Mouse (Mus musculus) midbrain, embryonic 14.5 days (tissue): ENCODE results near the gene Ifna4. TPM values are rescaled to one million over a fixed set of nuclear protein-coding genes. Genes with fewer than 3 reads are reported as not detected.
"Not testable (repeated sequence)": the region's sequence is repeated elsewhere in the genome, so short reads cannot be mapped to it uniquely, and the experiment has no call there.

Source experiments
- ATAC-seq: fragments of 200-750 bp; cut with Nextera tagmentation; 2 replicates; pipeline ENCODE4 v1.8.0; 2017; ENCODE audit warnings: moderate number of reproducible peaks, moderate library complexity; ENCODE audit not compliant: low FRiP score, low TSS enrichment
- DNase-seq: peaks from one replicate; pipeline ENCODE4 v3.0.0-alpha.2; 2015
- H3K27ac ChIP-seq: fragments of 300-500 bp; sonication (generic); replicated peaks from 2 replicates; pipeline ENCODE4 v1.5.1; 2014; ENCODE audit warnings: mild to moderate bottlenecking, low read depth, low read length, moderate library complexity
- H3K27me3 ChIP-seq: fragments of 300-500 bp; sonication (generic); 2 replicates; pipeline ENCODE4 v1.6.1; 2014; ENCODE audit warnings: low read length, control low read depth, mixed read lengths; ENCODE audit not compliant: control insufficient read depth, insufficient read depth
- H3K36me3 ChIP-seq: fragments of 300-500 bp; sonication (generic); 2 replicates; pipeline ENCODE4 v1.6.1; 2014; ENCODE audit warnings: low read length, control low read depth; ENCODE audit not compliant: control insufficient read depth, insufficient read depth
- H3K4me1 ChIP-seq: fragments of 300-500 bp; sonication (generic); 2 replicates; pipeline ENCODE4 v1.6.1; 2014; ENCODE audit warnings: mild to moderate bottlenecking, antibody characterized with exemption, low read length, control low read depth; ENCODE audit not compliant: control insufficient read depth, insufficient read depth
- H3K4me2 ChIP-seq: fragments of 300-500 bp; sonication (generic); 2 replicates; pipeline ENCODE4 v1.6.1; 2014; ENCODE audit warnings: mild to moderate bottlenecking, low read length, moderate library complexity
- H3K4me3 ChIP-seq: fragments of 300-500 bp; sonication (generic); replicated peaks from 2 replicates; pipeline ENCODE4 v1.5.1; 2014; ENCODE audit warnings: low read depth, low read length
- H3K9ac ChIP-seq: fragments of 300-500 bp; sonication (generic); replicated peaks from 2 replicates; pipeline ENCODE4 v1.6.1; 2014; ENCODE audit warnings: mild to moderate bottlenecking, low read length, moderate library complexity
- H3K9me3 ChIP-seq: fragments of 300-500 bp; sonication (generic); 2 replicates; pipeline ENCODE4 v1.6.1; 2016; ENCODE audit warnings: low read length, control low read depth, mixed read lengths; ENCODE audit not compliant: control insufficient read depth
- WGBS: fragments of 180-500 bp; shearing (Covaris S2); extraction: QIAGEN DNeasy Blood & Tissue Kit; methylation state at CpG from one replicate; pipeline ENCODE4 v1.1.7; 2014; 5-methylcytosine and 5-hydroxymethylcytosine counted together
- polyA plus RNA-seq: library from polyadenylated mRNA; unstranded; fragments of >200 nt; fragmentation: Nextera tagmentation; extraction: Ambion mirVana; gene quantifications from 2 replicates; pipeline ENCODE4 v1.2.1, GENCODE M21; 2014

The Ifna4 gene
- polyA plus RNA-seq, 1 experiment from 2014 or later, result not detected

DNA sequence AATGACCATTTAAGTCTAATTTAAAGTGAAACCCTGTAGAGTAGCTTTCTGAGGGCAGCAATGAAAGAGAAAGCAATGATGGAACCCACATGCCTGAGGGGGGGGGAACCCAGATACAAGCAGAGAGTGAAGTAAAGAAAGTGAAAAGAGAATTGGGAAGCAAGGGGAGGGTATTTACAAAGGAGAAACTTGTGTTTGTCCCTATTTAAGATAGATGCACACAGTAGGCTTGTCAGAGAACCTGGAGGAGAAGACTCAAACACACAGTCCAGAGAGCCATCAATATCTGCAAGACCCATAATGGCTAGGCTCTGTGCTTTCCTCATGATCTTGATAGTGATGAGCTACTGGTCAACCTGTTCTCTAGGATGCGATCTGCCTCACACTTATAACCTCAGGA, 22.0 kb upstream of the Ifna4 start, which contains the start of gene Ifna11:
Gene Ifna11 (plus strand): TSS at position 301 of the 400 bp plus-strand sequence.
- H3K4me3 ChIP-seq, result no peak within 1 kb of the TSS
- H3K36me3 ChIP-seq, result no peaks in the 10 kb centered on the region
- DNase-seq (no peak), ATAC-seq (no peak)
- H3K4me1 ChIP-seq, result no peaks in the 10 kb centered on the region
- no peak within 1 kb of the TSS for H3K9ac ChIP-seq
- 97% methylated on average over 1 of the region's 1 CpGs for WGBS
- H3K27me3 ChIP-seq, result no peaks in the 10 kb centered on the region
- H3K4me2 ChIP-seq, result no peak within 1 kb of the TSS
- H3K27ac ChIP-seq, result no peak within 1 kb of the TSS
- no peaks in the 10 kb centered on the region for H3K9me3 ChIP-seq

DNA sequence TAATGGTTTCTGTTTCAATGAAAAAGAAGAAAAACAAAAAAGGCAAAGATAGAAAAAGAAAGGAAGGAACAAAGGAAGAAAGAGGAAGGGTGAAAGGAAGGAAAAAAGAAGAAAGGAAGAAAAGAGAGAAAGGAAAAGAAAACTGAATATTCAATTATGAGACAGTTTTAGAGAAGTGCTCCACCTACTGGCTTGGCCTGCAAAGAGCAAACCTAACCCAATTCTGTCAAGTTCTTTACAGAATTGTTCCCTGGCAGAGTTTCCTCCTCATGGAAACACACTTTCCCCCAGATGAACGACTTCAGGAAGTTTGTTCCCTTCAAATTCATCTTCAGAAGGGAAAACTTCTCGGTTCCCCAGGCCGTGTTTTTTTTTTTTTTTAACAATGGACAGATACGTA, 18.7 kb upstream of the Ifna4 start:
- ATAC-seq, result no peak
- Histone ChIP-seq H3K4me3 (no peak overlapping the region), H3K27me3 (no peaks in the 10 kb centered on the region), H3K9me3 (no peaks in the 10 kb centered on the region), H3K4me1 (no peaks in the 10 kb centered on the region), H3K9ac (no peak overlapping the region), H3K4me2 (no peak overlapping the region), H3K36me3 (no peaks in the 10 kb centered on the region), H3K27ac (no peak overlapping the region)
- 20% methylated on average over 4 of the region's 4 CpGs for WGBS
- peak; percentile 67 for DNase-seq

DNA sequence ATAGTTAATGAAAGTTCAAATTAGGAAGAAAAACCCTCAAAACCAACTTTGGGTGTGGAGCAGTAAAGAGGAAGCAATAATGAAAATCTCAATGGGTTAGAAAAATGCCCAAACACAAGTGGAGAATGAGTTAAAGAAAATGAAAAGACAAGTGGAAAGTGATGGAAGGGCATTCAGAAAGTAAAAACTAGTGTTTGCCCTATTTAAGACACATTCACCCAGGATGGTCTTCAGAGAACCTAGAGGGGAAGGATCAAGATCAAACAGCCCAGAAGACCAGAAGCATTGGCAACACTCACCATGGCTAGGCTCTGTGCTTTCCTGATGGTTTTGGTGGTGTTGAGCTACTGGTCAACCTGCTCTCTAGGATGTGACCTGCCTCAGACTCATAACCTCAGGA, 14.5 kb upstream of the Ifna4 start, which contains the start of gene Ifna6:
Gene Ifna6 (plus strand): TSS at position 301 of the 400 bp plus-strand sequence.
- H3K27me3 ChIP-seq, H3K9ac ChIP-seq, H3K36me3 ChIP-seq, H3K9me3 ChIP-seq, H3K4me2 ChIP-seq, H3K27ac ChIP-seq, H3K4me3 ChIP-seq, ATAC-seq, DNase-seq, H3K4me1 ChIP-seq: not testable (repeated sequence)

DNA sequence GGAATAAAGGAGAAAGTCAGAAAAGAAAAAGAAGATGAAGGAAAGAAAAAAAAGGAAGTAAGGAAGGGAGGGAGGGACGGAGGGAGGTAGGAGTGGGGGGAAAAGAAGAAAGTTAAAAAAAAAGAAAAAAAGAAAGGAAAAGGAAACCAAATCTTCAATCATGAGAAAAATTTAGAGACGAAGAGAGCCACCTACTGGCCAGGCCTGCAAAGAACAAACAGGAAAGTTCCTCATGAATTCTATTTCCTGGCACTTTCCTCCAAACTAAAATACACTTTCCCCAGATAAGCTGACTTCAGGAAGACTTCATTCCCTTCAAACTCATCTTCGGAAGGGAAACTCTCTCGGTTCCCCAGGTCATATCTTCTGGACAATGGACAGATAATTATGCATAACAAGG, 11.1 kb upstream of the Ifna4 start:
- no peak overlapping the region for H3K27ac ChIP-seq
- DNase-seq, result peak; percentile 59
- H3K4me3 ChIP-seq, result no peak overlapping the region
- H3K9ac ChIP-seq, result no peak overlapping the region
- H3K27me3 ChIP-seq, result no peaks in the 10 kb centered on the region
- H3K36me3 ChIP-seq, result no peaks in the 10 kb centered on the region
- no peaks in the 10 kb centered on the region for H3K9me3 ChIP-seq
- WGBS, result 26% methylated on average over 4 of the region's 4 CpGs
- no peaks in the 10 kb centered on the region for H3K4me1 ChIP-seq
- H3K4me2 ChIP-seq, result no peak overlapping the region
- no peak for ATAC-seq

DNA sequence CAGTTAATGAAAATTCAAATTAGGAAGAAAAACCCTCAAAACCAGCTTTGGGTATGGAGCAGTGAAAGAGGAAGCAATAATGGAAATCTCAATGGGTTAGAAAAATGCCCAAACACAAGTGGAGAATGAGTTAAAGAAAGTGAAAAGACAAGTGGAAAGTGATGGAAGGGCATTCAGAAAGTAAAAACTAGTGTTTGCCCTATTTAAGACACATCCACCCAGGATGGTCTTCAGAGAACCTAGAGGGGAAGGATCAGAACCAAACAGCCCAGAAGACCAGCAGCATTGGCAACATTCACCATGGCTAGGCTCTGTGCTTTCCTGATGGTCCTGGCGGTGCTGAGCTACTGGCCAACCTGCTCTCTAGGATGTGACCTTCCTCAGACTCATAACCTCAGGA, 6.4 kb upstream of the Ifna4 start, which contains the start of gene Ifna5:
Gene Ifna5 (plus strand): TSS at position 301 of the 400 bp plus-strand sequence.
- not testable (repeated sequence) for H3K36me3 ChIP-seq, H3K9ac ChIP-seq, DNase-seq, H3K27me3 ChIP-seq, ATAC-seq, H3K4me3 ChIP-seq, H3K4me1 ChIP-seq, H3K9me3 ChIP-seq, H3K4me2 ChIP-seq, H3K27ac ChIP-seq
- 79% methylated on average over 1 of the region's 1 CpGs for WGBS

DNA sequence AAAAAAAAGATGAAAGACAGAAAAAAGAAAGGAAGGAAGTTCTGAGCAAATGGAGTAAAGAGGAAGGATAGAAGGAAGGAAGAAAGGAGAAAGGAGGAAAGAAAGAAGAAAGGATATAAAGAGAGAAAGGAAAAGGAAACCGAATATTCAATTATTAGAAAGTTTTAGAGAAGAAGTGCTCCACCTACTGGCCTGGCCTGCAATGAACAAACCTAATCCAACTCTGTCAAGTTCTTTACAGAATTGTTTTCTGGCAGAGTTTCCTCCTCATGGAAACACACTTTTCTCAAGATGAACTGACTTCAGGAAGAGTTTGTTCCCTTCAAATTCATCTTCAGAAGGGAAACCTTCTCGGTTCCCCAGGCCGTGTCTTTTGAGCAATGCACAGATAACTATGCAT, 2.8 kb upstream of the Ifna4 start:
- no peak overlapping the region for H3K9ac ChIP-seq
- no peaks in the 10 kb centered on the region for H3K27me3 ChIP-seq
- no peaks in the 10 kb centered on the region for H3K36me3 ChIP-seq
- no peaks in the 10 kb centered on the region for H3K4me1 ChIP-seq
- H3K9me3 ChIP-seq, result no peaks in the 10 kb centered on the region
- DNase-seq (peak; percentile 62), ATAC-seq (no peak)
- H3K27ac ChIP-seq, result no peak overlapping the region
- H3K4me2 ChIP-seq, result no peak overlapping the region
- H3K4me3 ChIP-seq, result no peak overlapping the region
- WGBS, result 55% methylated on average over 3 of the region's 3 CpGs

DNA sequence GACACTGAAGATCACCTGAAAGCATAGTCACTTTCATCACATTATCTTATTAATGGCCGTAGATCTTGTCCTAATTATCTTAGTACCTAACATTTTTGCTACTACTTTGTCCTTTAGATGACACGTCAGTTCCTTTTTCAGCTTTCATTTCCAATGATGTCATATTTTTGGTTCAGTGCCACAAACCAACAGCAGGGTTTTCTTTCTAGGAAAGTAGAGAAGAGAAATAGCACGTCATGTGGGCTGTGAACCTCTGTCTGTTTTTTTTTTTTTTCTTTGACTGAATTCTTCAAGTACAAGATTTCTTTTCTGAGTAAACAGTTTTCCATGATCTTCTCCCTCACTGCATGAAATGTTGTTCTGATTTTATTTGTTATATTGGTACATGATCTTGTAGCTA, 1.6 kb upstream of the Ifna4 start:
- WGBS, result 86% methylated on average over 3 of the region's 3 CpGs
- Histone ChIP-seq H3K27ac (no peak overlapping the region), H3K9ac (no peak overlapping the region), H3K36me3 (no peaks in the 10 kb centered on the region), H3K9me3 (no peaks in the 10 kb centered on the region), H3K4me2 (no peak overlapping the region), H3K4me1 (no peaks in the 10 kb centered on the region), H3K27me3 (no peaks in the 10 kb centered on the region), H3K4me3 (no peak overlapping the region)
- no peak for DNase-seq
- no peak for ATAC-seq

DNA sequence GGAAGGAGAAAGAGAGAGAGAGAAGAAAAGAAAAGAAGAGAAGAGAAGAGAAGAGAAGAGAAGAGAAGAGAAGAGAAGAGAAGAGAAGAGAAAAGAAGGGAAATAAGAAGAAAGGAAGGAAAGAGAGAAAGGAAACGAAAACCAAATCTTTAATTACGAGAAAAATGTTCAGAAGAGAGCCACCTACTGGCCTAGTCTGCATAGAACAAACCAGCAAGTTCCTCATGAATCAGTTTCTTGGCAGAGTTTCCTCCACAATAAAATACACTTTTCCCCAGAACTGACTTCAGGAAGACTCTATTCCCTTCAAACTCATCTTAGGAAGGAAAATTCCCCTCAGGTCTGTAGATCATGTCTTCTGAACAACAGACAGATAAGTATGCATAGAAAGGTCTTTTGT, 3.7 kb downstream of the Ifna4 start:
- Histone ChIP-seq H3K27me3 (no peaks in the 10 kb centered on the region), H3K27ac (no peak overlapping the region), H3K4me3 (no peak overlapping the region), H3K9ac (no peak overlapping the region), H3K9me3 (no peaks in the 10 kb centered on the region), H3K36me3 (no peaks in the 10 kb centered on the region), H3K4me2 (no peak overlapping the region), H3K4me1 (no peaks in the 10 kb centered on the region)
- WGBS, result 70% methylated on average over 2 of the region's 2 CpGs
- ATAC-seq, result no peak
- no peak for DNase-seq

DNA sequence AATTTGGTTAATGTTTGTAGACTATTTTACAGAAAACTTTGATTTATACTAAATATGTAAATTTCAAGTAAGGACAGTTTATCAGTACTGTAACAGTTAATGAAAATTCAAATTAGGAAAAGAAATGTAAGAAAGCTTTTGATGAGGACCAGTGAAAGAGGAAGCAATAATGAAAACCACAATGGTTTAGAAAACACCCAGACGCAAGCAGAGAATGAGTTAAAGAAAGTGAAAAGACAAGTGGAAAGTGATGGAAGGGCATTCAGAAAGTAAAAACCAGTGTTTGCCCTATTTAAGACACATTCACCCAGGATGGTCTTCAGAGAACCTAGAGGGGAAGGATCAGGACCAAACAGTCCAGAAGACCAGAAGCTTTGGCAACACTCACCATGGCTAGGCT, 8.0 kb downstream of the Ifna4 start, which contains the start of gene Ifna1:
Gene Ifna1 (plus strand): TSS at position 390 of the 400 bp plus-strand sequence.
- no peak within 1 kb of the TSS for H3K4me2 ChIP-seq
- no peaks in the 10 kb centered on the region for H3K36me3 ChIP-seq
- no peak within 1 kb of the TSS for H3K4me3 ChIP-seq
- no peaks in the 10 kb centered on the region for H3K4me1 ChIP-seq
- H3K27ac ChIP-seq, result no peak within 1 kb of the TSS
- H3K27me3 ChIP-seq, result no peaks in the 10 kb centered on the region
- no peak for ATAC-seq
- DNase-seq, result no peak
- 87% methylated on average over 1 of the region's 1 CpGs for WGBS
- no peaks in the 10 kb centered on the region for H3K9me3 ChIP-seq
- H3K9ac ChIP-seq, result no peak within 1 kb of the TSS
